Mouse (Mus musculus) cerebellum, postnatal 14 days (tissue): Measurements from ENCODE around the gene Slc40a1.

Experiments used
- DNase-seq, 2 experiments: peaks; one replicate each; pipeline ENCODE4 v3.0.0; 2021; ENCODE audit warnings: mixed read lengths in 2 of 2

The Slc40a1 gene

GRCm38 (mm10) chr1:45926393-45926763 lies at the start of gene Slc40a1:
Slc40a1 (minus strand) TSS chr1:45926523.
- no peak for DNase-seq

GRCm38 (mm10) chr1:45971314-45971713 lies 45.0 kb upstream of the Slc40a1 start:
- no peak for DNase-seq

DNA sequence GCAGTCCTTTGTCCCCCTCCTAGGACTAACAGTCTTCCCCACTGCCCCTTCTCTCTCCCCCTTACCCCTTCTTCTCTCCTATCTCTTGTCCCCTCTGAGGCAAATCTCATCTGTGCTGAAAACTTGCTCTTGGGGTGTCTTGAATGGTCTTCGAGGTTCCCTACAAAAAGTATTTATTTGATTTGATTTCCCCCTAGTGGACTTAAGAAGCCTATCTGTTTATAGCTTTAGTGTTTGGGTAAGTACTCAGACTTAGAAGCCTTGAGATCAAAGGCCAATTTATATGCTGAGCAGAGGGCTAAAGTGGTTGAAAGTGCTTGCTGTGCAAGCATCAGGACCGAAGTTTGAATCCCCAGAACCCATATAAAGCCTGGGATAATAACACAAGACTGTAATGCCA lies 22.7 kb upstream of the Slc40a1 start:
- DNase-seq: no peak

DNA sequence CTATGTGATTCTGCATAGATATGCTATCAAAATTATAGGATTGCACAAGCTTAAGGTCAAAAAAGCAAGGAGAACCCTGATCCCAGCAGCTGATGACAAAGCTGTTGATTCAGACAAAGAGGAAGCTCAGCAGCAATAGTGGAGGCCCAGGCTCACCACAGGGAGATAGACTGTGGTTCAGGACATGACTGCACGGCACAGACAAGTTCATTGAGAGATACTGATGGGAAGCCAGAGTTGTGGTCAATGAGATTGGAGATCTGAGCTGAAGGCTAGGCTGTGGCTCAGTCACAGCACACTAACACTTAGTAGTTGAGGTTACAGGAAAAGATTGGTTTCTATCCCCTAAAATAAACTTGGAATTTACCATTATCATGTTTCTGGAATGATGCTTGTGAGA lies 21.5 kb upstream of the Slc40a1 start:
- DNase-seq: no peak

DNA sequence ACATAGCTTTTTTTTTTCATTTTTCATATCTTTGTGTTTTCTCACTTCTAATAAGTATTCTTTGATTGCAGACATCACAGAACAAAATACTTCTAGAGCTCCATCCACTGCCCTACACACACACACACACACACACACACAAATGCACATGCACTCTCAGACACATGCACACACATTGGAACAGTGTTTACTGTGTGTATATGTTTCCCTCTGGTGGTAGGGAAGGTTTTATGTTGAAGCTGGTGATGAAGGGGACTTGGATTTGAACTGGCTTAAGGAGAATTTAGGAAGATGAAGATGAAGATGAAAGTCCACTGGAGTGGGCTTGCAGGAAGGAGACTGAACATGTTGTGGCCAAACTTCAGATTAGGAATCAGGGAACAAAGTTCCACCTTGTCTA lies 4.8 kb upstream of the Slc40a1 start:
- DNase-seq: no peak

- DNase-seq: no peak
Observed at GRCm38 (mm10) chr1:45926911-45927310, 588 bp upstream of the Slc40a1 start.

- DNase-seq: peak; percentile 75 to 83
Observed at GRCm38 (mm10) chr1:45925500-45926392, 577 bp downstream of the Slc40a1 start.

- DNase-seq: peak in 1 of 2 experiments; percentile 7
Observed at GRCm38 (mm10) chr1:45925131-45925499, 1.2 kb downstream of the Slc40a1 start.

DNA sequence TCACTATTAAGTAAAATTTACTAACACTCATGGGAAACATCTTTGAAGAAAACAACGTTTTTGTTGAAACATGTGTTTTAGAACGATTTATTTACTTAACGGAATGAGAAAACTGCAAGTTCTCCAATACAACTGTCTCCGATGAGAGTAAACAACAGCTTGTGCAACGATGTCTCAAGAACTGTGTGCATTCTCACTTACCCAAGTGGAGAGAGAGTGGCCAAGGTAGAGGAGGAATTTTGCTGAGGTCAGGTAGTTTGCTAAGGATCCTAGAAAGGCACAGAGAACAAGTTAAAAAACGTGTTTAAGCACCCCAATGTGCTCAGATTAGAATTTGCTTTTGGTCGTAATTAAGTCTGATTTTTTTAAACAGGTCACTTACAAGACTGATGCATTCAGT lies 1.8 kb downstream of the Slc40a1 start:
- DNase-seq: no peak

- DNase-seq: no peak
Observed at GRCm38 (mm10) chr1:45923306-45923705, 3.0 kb downstream of the Slc40a1 start.

- no peak for DNase-seq
Observed at GRCm38 (mm10) chr1:45920703-45921102, 5.6 kb downstream of the Slc40a1 start.

- DNase-seq: no peak
Observed at GRCm38 (mm10) chr1:45919752-45920151, 6.6 kb downstream of the Slc40a1 start.

- no peak for DNase-seq
Observed at GRCm38 (mm10) chr1:45917136-45917803, 9.1 kb downstream of the Slc40a1 start.

DNA sequence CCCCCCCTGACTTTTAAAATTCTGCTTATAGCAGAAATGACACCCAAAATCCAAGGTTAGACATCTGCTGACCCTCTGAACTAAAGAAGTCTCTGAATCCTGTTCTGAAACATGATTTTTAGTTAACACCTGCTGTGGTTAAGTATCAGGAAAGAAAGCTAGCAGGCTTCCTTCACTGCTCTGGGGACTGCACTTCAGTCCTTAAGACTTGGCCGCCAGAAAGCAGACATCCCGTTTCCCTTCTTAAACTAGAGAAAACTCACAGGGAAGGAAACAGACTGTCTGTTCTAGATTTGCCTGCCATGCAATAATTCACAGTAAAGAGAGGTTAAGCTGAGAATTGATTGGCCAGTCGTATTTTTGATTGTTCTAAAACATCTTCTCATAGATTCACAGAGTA lies 10.1 kb downstream of the Slc40a1 start:
- DNase-seq: no peak

GRCm38 (mm10) chr1:45914236-45914635 lies 12.1 kb downstream of the Slc40a1 start:
- no peak for DNase-seq

DNA sequence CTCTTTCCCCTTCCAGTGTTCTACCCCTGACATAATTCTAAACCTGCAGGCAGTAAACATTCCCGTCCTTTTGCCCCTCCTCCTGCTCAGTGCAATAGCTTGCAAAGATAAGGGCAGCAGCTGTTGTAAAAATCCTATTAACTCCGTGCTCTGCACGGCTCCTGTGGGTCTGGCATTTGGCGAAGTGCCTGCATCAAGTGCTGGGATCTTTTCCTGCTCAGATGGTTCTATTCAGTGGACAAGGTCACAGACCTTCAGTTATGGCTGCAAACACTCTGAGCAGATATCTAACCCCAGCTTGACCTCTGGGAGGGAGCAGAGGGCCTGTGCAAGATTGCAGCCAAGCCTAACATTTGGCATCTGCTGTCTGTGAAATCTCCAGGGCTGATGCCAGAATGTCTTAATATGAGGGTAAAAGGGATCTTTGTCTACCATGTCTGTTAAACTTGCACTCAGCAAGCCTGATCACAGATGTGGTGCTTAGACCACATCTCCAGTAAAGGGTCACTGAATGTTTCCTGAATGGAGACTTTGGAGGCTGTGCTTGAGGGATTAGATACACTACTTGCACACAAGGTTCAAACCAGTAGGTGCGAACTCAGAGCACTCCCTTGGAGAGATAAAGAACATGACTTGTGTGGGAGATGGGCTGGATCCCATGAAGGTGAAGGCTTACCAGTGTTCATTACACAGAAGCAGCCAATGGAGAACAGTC lies 21.1 kb downstream of the Slc40a1 start:
- DNase-seq: peak; percentile 37 to 43

DNA sequence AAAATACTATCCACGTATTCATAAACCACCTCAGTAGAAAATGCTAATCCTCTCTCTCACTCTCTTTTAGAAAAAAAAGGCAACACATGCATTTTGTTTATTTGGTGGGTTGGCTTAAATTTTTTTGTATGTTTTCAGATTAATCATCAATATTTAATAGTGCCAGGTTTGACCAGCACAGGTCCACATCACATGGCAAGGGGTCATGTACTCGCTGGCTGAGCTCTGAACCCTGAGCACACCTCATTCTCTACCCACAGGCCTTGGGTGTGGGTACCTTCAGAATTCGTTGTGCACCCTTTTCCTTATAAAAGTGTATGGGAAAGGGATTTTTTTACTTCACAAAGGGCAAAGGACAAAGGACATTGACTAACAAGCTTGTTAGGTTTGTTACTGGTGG lies 22.2 kb downstream of the Slc40a1 start:
- DNase-seq: no peak

GRCm38 (mm10) chr1:45898044-45898443 lies 28.3 kb downstream of the Slc40a1 start:
- no peak for DNase-seq

DNA sequence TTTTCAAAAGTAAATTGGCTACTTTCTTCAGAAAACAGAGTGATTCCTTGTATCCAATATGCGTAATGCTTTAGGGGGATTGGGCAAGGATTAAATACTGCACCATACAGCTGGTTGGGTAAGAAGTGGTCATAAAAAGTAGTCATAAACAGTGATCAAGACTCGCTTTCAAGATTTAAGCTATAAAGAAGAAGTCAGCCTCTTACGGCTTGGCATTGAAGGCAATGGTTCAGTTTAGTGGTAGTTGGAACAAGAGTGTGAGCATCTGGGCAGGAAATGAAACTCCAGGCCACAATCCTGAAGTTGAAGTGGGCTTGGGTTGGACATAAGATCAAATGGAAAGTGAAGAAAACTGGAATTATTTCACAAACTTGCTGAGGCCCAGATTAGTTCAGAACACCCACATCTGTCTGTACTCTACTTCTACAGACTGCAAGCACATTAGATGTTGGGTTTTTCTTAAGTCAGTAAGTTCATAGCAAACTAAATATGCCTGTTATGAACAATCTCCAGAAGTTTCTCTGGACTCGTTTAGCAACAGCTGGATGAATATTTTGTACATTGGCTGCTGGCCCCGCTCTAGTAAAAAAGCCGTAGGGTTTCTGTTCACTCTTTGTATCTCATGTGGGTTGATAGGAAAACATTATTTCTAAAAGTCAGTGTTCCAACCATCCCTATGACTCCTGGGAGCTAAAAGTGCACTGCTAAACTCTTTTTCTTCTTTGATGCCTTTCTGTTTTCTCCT lies 32.0 kb downstream of the Slc40a1 start:
- DNase-seq: no peak

GRCm38 (mm10) chr1:45891986-45892385 lies 34.3 kb downstream of the Slc40a1 start:
- DNase-seq: no peak

DNA sequence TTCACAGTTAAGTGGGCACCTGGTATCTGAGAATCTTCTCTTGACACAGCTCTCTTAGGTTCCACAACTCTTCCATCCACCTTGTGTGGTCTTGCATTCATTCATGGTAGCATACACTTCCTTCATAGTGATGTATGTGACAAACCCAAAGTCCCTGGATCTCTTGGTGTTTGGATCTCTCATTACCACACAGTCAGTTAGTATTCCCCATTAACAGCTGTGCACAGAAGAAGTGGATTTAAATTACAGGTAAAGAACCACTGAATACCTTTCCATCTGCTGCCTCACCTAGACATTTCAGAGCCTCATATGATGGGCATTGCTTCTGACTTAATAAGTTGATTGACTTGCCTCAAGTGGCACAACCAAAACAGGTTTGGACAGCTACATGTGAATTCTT lies 36.1 kb downstream of the Slc40a1 start, which contains the start of gene Gm5269:
Gene Gm5269, minus strand, starts transcription at position 101 of the 400 bp plus-strand sequence.
- no peak for DNase-seq

- DNase-seq: no peak
Observed at GRCm38 (mm10) chr1:45886800-45887199, 39.5 kb downstream of the Slc40a1 start.

DNA sequence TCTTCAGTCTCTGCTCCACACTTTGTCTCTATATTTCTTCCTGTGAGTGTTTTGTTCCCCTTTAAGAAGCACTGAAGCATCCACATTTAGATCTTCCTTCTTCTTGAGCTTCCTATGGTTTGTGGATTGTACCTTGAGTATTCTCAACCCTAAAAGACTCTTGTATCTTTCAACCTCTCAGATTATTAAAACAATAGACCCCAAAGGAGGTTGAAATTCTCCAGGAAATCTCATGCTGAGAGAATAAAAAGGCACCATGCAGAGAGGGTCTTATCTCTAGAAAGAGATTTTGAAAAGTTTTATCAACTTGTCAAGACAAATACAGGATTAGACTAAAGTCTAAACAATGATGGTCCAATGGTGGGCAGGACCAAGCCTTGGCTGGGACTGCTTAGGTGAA lies 42.9 kb downstream of the Slc40a1 start:
- DNase-seq: no peak
